Mouse (Mus musculus): Measurements from ENCODE around the gene Slc17a4. TPM values are rescaled to one million over a fixed set of nuclear protein-coding genes. Genes with fewer than 3 reads are reported as not detected.
A peak's percentile ranks its signal among the peaks of the same experiment; 100 is the strongest.

Gene Slc17a4
- total RNA-seq, 1 experiment: not detected

DNA sequence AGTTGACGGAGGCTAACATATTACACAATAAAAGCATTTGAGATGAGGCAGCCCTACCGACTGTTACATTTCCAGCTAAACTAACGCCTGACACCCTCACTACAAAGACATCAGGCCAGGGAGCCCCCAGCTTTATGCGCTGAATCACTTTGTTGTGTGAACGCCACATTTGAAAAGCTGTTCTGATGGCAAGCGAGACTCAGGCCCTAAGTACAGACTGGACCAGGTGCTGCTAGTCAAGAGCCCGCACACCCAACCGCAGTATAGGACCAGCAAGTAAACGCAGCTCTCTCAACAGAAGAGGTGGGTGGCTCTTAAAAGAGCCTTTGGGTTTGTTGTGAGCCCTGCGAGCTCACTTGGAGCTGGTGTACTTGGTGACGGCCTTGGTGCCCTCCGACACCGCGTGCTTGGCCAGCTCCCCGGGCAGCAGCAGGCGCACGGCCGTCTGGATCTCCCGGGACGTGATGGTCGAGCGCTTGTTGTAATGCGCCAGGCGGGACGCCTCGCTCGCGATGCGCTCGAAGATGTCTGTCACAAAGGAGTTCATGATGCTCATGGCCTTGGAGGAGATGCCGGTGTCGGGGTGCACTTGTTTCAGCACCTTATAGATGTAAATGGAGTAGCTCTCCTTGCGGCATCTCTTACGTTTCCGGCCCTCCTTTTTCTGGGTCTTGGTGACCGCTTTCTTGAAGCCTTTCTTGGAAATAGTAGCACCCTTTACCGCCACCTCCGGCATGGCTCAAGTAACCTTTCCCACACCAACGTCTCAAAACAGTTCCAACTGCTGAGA, 18.8 kb upstream of the Slc17a4 start, which contains the start of gene Hist1h2ba:
Gene Hist1h2ba, minus strand, starts transcription at position 736 of the 790 bp plus-strand sequence.
- H3K4me1 ChIP-seq (ENCODE audit: control insufficient read depth in 2 of 2, insufficient read depth in 2 of 2, low read length in 2 of 2, poor library complexity in 1 of 2): peaks cover 0 to 6% of the 10 kb centered on the region in 2 experiments; a peak in 1 of 4 replicates
- no peaks in the 10 kb centered on the region for H3K9me3 ChIP-seq (ENCODE audit: control insufficient read depth, insufficient read depth, low read depth, low read length)
- H3K27ac ChIP-seq (ENCODE audit: insufficient read depth, low read depth, low read length, poor library complexity, severe bottlenecking): no peak within 1 kb of the TSS
- H3K36me3 ChIP-seq (ENCODE audit: control insufficient read depth, insufficient read depth, low read length, poor library complexity, severe bottlenecking): no peaks in the 10 kb centered on the region
- H3K4me3 ChIP-seq (ENCODE audit: insufficient read depth in 1 of 2, low read depth in 1 of 2, low read length in 2 of 2, poor library complexity in 1 of 2, severe bottlenecking in 1 of 2): peak within 1 kb of the TSS; percentile 3 to 47; a peak in 2 of 4 replicates
- peak; percentile 8 for DNase-seq (ENCODE audit: low read depth, low spot score)
- in situ Hi-C loops (cut with MboI; ENCODE audit: low sequenced_read_pairs in 2 of 2, unreplicated experiment in 2 of 2): no loop called here
- no peak within 1 kb of the TSS for H3K9ac ChIP-seq (ENCODE audit: insufficient read depth, low read depth, low read length, poor library complexity, severe bottlenecking)
- no peak for TF ChIP-seq ZNF384 (IDR thresholded peaks at IDR 0.05; ENCODE audit: low read depth, low read length)
- TF ChIP-seq HCFC1 (IDR thresholded peaks at IDR 0.05; ENCODE audit: borderline replicate concordance, insufficient read depth, low read length): no peak
- TF ChIP-seq ZC3H11A (IDR thresholded peaks at IDR 0.05; ENCODE audit: borderline replicate concordance, low read depth, low read length): no peak
- TF ChIP-seq MAFK (IDR thresholded peaks at IDR 0.05; ENCODE audit: insufficient read depth, low read depth, low read length): no peak
- TF ChIP-seq CHD2 (IDR thresholded peaks at IDR 0.05; ENCODE audit: low read depth, low read length): no peak

DNA sequence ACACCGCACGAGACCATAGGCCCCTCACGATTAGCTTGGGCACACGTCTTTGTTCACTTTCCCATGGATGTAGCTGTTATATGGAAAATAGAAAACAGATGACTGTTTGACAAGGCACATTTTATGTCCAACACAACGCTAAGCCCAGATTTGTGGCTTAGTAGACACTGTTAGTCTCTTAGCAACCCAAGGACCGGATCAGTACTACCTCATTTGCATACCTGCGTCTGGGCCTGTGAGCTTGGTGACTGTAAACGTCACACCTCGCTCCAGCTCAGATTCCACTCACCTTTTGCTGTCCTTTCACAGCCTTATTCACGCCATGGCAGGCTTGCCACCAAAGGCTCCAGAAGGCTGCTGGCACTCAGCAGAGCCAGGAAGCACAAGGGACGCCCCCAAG, 16.1 kb upstream of the Slc17a4 start:
- no peak overlapping the region for H3K4me3 ChIP-seq (ENCODE audit: insufficient read depth in 1 of 2, low read depth in 1 of 2, low read length in 2 of 2, poor library complexity in 1 of 2, severe bottlenecking in 1 of 2)
- no peaks in the 10 kb centered on the region for H3K9me3 ChIP-seq (ENCODE audit: control insufficient read depth, insufficient read depth, low read depth, low read length)
- in situ Hi-C loops (cut with MboI; ENCODE audit: low sequenced_read_pairs in 2 of 2, unreplicated experiment in 2 of 2): no loop called here
- H3K27ac ChIP-seq (ENCODE audit: insufficient read depth, low read depth, low read length, poor library complexity, severe bottlenecking): no peak overlapping the region
- TF ChIP-seq ZNF384 (IDR thresholded peaks at IDR 0.05; ENCODE audit: low read depth, low read length): no peak
- TF ChIP-seq CHD2 (IDR thresholded peaks at IDR 0.05; ENCODE audit: low read depth, low read length): no peak
- TF ChIP-seq HCFC1 (IDR thresholded peaks at IDR 0.05; ENCODE audit: borderline replicate concordance, insufficient read depth, low read length): no peak
- TF ChIP-seq ZC3H11A (IDR thresholded peaks at IDR 0.05; ENCODE audit: borderline replicate concordance, low read depth, low read length): no peak
- TF ChIP-seq MAFK (IDR thresholded peaks at IDR 0.05; ENCODE audit: insufficient read depth, low read depth, low read length): no peak
- H3K9ac ChIP-seq (ENCODE audit: insufficient read depth, low read depth, low read length, poor library complexity, severe bottlenecking): no peak overlapping the region
- peaks cover 0 to 6% of the 10 kb centered on the region in 2 experiments; a peak in 1 of 4 replicates for H3K4me1 ChIP-seq (ENCODE audit: control insufficient read depth in 2 of 2, insufficient read depth in 2 of 2, low read length in 2 of 2, poor library complexity in 1 of 2)
- no peaks in the 10 kb centered on the region for H3K36me3 ChIP-seq (ENCODE audit: control insufficient read depth, insufficient read depth, low read length, poor library complexity, severe bottlenecking)
- no peak for DNase-seq (ENCODE audit: low read depth, low spot score)

DNA sequence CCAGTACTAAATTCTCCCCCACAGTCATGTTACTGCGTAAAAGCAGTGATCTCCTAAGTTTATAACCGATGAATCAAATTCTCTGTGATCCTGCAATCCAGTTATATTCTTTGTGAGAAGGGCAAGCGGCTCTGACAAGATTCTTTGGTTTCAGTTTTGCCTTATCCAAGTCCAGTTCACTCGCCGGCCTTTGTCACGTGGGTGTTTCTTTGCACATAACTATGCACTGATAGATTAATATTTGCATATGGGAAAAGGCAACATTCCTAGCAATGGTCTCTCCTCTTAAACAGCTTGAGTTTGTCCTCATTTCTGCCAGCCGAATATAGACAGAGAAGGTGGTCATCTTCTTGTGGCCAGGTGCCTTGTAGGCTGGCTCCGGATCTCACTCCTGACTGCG, 15.7 kb upstream of the Slc17a4 start:
- in situ Hi-C loops (cut with MboI; ENCODE audit: low sequenced_read_pairs in 2 of 2, unreplicated experiment in 2 of 2): no loop called here
- TF ChIP-seq ZNF384 (IDR thresholded peaks at IDR 0.05; ENCODE audit: low read depth, low read length): no peak
- TF ChIP-seq MAFK (IDR thresholded peaks at IDR 0.05; ENCODE audit: insufficient read depth, low read depth, low read length): no peak
- TF ChIP-seq CHD2 (IDR thresholded peaks at IDR 0.05; ENCODE audit: low read depth, low read length): no peak
- TF ChIP-seq HCFC1 (IDR thresholded peaks at IDR 0.05; ENCODE audit: borderline replicate concordance, insufficient read depth, low read length): no peak
- TF ChIP-seq ZC3H11A (IDR thresholded peaks at IDR 0.05; ENCODE audit: borderline replicate concordance, low read depth, low read length): no peak

DNA sequence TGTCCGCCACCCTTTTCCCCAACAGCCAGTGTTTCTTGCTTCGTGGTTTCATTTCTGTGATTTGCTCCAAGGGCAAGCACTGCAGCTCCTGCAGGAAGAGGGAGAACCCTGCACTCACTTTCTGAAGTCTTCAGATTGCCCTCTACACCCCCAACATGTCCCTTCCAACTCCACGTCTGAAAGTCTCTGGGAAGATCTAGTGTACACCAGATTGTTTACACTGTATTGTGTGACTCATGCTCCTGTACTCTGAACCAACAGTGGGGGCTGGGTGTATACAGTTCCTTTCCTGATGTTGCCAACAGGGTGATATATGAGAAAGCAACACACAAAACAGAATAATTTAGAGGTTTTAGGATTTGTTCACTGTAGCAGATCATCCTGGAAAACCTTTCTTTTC, 13.8 kb upstream of the Slc17a4 start:
- Histone ChIP-seq H3K9ac (ENCODE audit: insufficient read depth, low read depth, low read length, poor library complexity, severe bottlenecking) (no peak overlapping the region), H3K9me3 (ENCODE audit: control insufficient read depth, insufficient read depth, low read depth, low read length) (no peaks in the 10 kb centered on the region), H3K27ac (ENCODE audit: insufficient read depth, low read depth, low read length, poor library complexity, severe bottlenecking) (no peak overlapping the region), H3K4me1 (ENCODE audit: control insufficient read depth in 2 of 2, insufficient read depth in 2 of 2, low read length in 2 of 2, poor library complexity in 1 of 2) (no peaks in the 10 kb centered on the region), H3K4me3 (ENCODE audit: insufficient read depth in 1 of 2, low read depth in 1 of 2, low read length in 2 of 2, poor library complexity in 1 of 2, severe bottlenecking in 1 of 2) (no peak overlapping the region), H3K36me3 (ENCODE audit: control insufficient read depth, insufficient read depth, low read length, poor library complexity, severe bottlenecking) (no peaks in the 10 kb centered on the region)
- in situ Hi-C loops (cut with MboI; ENCODE audit: low sequenced_read_pairs in 2 of 2, unreplicated experiment in 2 of 2): no loop called here
- TF ChIP-seq MAFK (IDR thresholded peaks at IDR 0.05; ENCODE audit: insufficient read depth, low read depth, low read length) (no peak), ZC3H11A (IDR thresholded peaks at IDR 0.05; ENCODE audit: borderline replicate concordance, low read depth, low read length) (no peak), CHD2 (IDR thresholded peaks at IDR 0.05; ENCODE audit: low read depth, low read length) (no peak), HCFC1 (IDR thresholded peaks at IDR 0.05; ENCODE audit: borderline replicate concordance, insufficient read depth, low read length) (no peak), ZNF384 (IDR thresholded peaks at IDR 0.05; ENCODE audit: low read depth, low read length) (no peak)
- no peak for DNase-seq (ENCODE audit: low read depth, low spot score)

More for the DNA sequence above, 15.7 kb upstream of the Slc17a4 start:
- Histone ChIP-seq H3K9me3 (ENCODE audit: control insufficient read depth, insufficient read depth, low read depth, low read length) (no peaks in the 10 kb centered on the region), H3K9ac (ENCODE audit: insufficient read depth, low read depth, low read length, poor library complexity, severe bottlenecking) (no peak overlapping the region), H3K4me1 (ENCODE audit: control insufficient read depth in 2 of 2, insufficient read depth in 2 of 2, low read length in 2 of 2, poor library complexity in 1 of 2) (peaks cover 0 to 6% of the 10 kb centered on the region in 2 experiments; a peak in 1 of 4 replicates), H3K36me3 (ENCODE audit: control insufficient read depth, insufficient read depth, low read length, poor library complexity, severe bottlenecking) (no peaks in the 10 kb centered on the region), H3K27ac (ENCODE audit: insufficient read depth, low read depth, low read length, poor library complexity, severe bottlenecking) (no peak overlapping the region), H3K4me3 (ENCODE audit: insufficient read depth in 1 of 2, low read depth in 1 of 2, low read length in 2 of 2, poor library complexity in 1 of 2, severe bottlenecking in 1 of 2) (no peak overlapping the region)
- no peak for DNase-seq (ENCODE audit: low read depth, low spot score)
